1 mouse cellular context compared by ENCODE assay signal in the genomic region with DNA sequence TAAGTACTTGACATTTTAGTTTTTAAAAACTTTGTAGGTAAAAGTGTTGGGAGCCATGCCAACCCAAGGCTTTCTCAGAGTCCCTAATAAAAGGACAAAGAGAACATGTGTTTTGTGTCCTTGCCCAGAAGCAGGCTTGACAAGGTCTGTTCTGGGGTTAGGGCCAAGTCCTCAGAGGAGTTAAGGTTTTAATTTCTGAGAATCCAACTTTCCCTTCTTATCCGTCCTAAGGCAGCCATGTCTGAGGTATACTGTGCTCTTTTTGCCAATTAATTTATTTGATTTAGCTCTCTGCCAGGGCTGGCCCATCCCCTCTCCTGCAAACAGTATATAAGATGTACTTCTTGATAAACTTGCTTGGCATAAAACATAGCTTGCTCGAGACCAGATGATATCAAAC.
TF ChIP-seq lines count a peak whose summit lies in the region.

No protein-coding gene starts in this region.

TF ChIP-seq in MEL, 35 proteins besides CTCF, POLR2A, EP300 and RAD21:
- peak; percentile 52; the same call in 1 of the 2 replicates for TF ChIP-seq TCF12 (IDR thresholded peaks at IDR 0.05; ENCODE audit: low read depth, low read length)
- peak; percentile 62 for TF ChIP-seq TAL1 (IDR thresholded peaks at IDR 0.05; ENCODE audit: low read length)
- no peak for TF ChIP-seq NRF1 (IDR thresholded peaks at IDR 0.05; ENCODE audit: insufficient read depth, low read depth, low read length, poor library complexity, severe bottlenecking)
- TF ChIP-seq CHD1 (IDR thresholded peaks at IDR 0.05; ENCODE audit: low read depth, low read length): no peak
- no peak for TF ChIP-seq USF1 (IDR thresholded peaks at IDR 0.05; ENCODE audit: low read depth, low read length)
- TF ChIP-seq ZMIZ1 (IDR thresholded peaks at IDR 0.05; ENCODE audit: low read depth, low read length): no peak
- no peak for TF ChIP-seq E2F4 (IDR thresholded peaks at IDR 0.05; ENCODE audit: borderline replicate concordance, low read depth, low read length)
- TF ChIP-seq GATA1 (IDR thresholded peaks at IDR 0.05; ENCODE audit: low read depth, low read length): peak; percentile 59
